Mouse (Mus musculus) forebrain, embryonic 12.5 days (tissue): ENCODE data around the gene Serp1. TPM values are rescaled to one million over a fixed set of nuclear protein-coding genes. Genes with fewer than 3 reads are reported as not detected.
"Not testable (repeated sequence)": the region's sequence is repeated elsewhere in the genome, so short reads cannot be mapped to it uniquely, and the experiment has no call there.

ENCODE experiments used
- ATAC-seq: fragments of 200-750 bp; cut with Nextera tagmentation; 2 replicates; pipeline ENCODE4 v1.8.0; 2017; ENCODE audit warnings: moderate TSS enrichment; ENCODE audit not compliant: low FRiP score
- H3K27ac ChIP-seq: fragments of 300-500 bp; sonication (generic); 2 replicates; pipeline ENCODE4 v1.5.1; 2016; ENCODE audit warnings: mild to moderate bottlenecking
- H3K27me3 ChIP-seq: fragments of 300-500 bp; sonication (generic); 2 replicates; pipeline ENCODE4 v1.6.1; 2016; ENCODE audit warnings: mild to moderate bottlenecking
- H3K36me3 ChIP-seq: fragments of 300-500 bp; sonication (generic); replicated peaks from 2 replicates; pipeline ENCODE4 v1.6.1; 2016; ENCODE audit warnings: mild to moderate bottlenecking
- H3K4me1 ChIP-seq: fragments of 300-500 bp; sonication (generic); 2 replicates; pipeline ENCODE4 v1.6.1; 2016
- H3K4me2 ChIP-seq: fragments of 300-500 bp; sonication (generic); 2 replicates; pipeline ENCODE4 v1.6.1; 2016; ENCODE audit warnings: mild to moderate bottlenecking, moderate library complexity
- H3K4me3 ChIP-seq: fragments of 300-500 bp; sonication (generic); replicated peaks from 2 replicates; pipeline ENCODE4 v1.5.1; 2016; ENCODE audit warnings: mild to moderate bottlenecking
- H3K9ac ChIP-seq: fragments of 300-500 bp; sonication (generic); 2 replicates; pipeline ENCODE4 v1.6.1; 2016; ENCODE audit warnings: mild to moderate bottlenecking
- H3K9me3 ChIP-seq: fragments of 300-500 bp; sonication (generic); 2 replicates; pipeline ENCODE4 v1.6.1; 2016
- WGBS: fragments of 180-500 bp; shearing (Covaris S2); methylation state at CpG from one replicate; pipeline ENCODE4 v1.1.7; 2016; 5-methylcytosine and 5-hydroxymethylcytosine counted together
- polyA plus RNA-seq: library from polyadenylated mRNA; unstranded; fragments of >200 nt; fragmentation: Nextera tagmentation; extraction: Ambion mirVana; gene quantifications from 2 replicates; pipeline ENCODE4 v1.2.1, GENCODE M21; 2016

The Serp1 gene
- polyA plus RNA-seq, 1 experiment from 2014 or later: 121 TPM

- no peaks in the 10 kb centered on the region for H3K36me3 ChIP-seq
- no peak overlapping the region for H3K27ac ChIP-seq
- WGBS: 67% methylated on average over 2 of the region's 2 CpGs
- ATAC-seq: no peak
- H3K4me2 ChIP-seq: no peak overlapping the region
- no peak overlapping the region for H3K9ac ChIP-seq
- H3K4me3 ChIP-seq: no peak overlapping the region
- no peaks in the 10 kb centered on the region for H3K4me1 ChIP-seq
- H3K9me3 ChIP-seq: no peaks in the 10 kb centered on the region
- no peaks in the 10 kb centered on the region for H3K27me3 ChIP-seq
These were observed 23.7 kb downstream of the Serp1 start for GRCm38 (mm10) chr3:58501961-58502360.

GRCm38 (mm10) chr3:58493621-58494020, 32.1 kb downstream of the Serp1 start:
- WGBS: 88% methylated on average over 4 of the region's 4 CpGs
- no peak overlapping the region for H3K4me3 ChIP-seq
- ATAC-seq: no peak
- H3K27ac ChIP-seq: no peak overlapping the region
- H3K4me2 ChIP-seq: no peak overlapping the region
- H3K9me3 ChIP-seq: no peaks in the 10 kb centered on the region
- H3K9ac ChIP-seq: no peak overlapping the region
- H3K4me1 ChIP-seq: no peaks in the 10 kb centered on the region
- H3K27me3 ChIP-seq: no peaks in the 10 kb centered on the region
- no peaks in the 10 kb centered on the region for H3K36me3 ChIP-seq

GRCm38 (mm10) chr3:58490787-58491186, 34.9 kb downstream of the Serp1 start:
- H3K36me3 ChIP-seq: no peaks in the 10 kb centered on the region
- no peak overlapping the region for H3K4me3 ChIP-seq
- 78% methylated on average over 7 of the region's 7 CpGs for WGBS
- no peak overlapping the region for H3K9ac ChIP-seq
- no peaks in the 10 kb centered on the region for H3K4me1 ChIP-seq
- no peak overlapping the region for H3K4me2 ChIP-seq
- no peaks in the 10 kb centered on the region for H3K9me3 ChIP-seq
- H3K27me3 ChIP-seq: no peaks in the 10 kb centered on the region
- no peak for ATAC-seq
- no peak overlapping the region for H3K27ac ChIP-seq

GRCm38 (mm10) chr3:58487999-58488775, 37.5 kb downstream of the Serp1 start:
- Histone ChIP-seq H3K36me3 (no peaks in the 10 kb centered on the region), H3K27me3 (no peaks in the 10 kb centered on the region), H3K4me2 (no peak overlapping the region), H3K9ac (no peak overlapping the region), H3K4me1 (no peaks in the 10 kb centered on the region), H3K27ac (no peak overlapping the region), H3K4me3 (no peak overlapping the region), H3K9me3 (no peaks in the 10 kb centered on the region)
- no peak for ATAC-seq
- 92% methylated on average over 8 of the region's 8 CpGs for WGBS

GRCm38 (mm10) chr3:58487121-58487520, 38.6 kb downstream of the Serp1 start:
- no peak overlapping the region for H3K9ac ChIP-seq
- 71% methylated on average over 3 of the region's 3 CpGs for WGBS
- no peak for ATAC-seq
- no peaks in the 10 kb centered on the region for H3K27me3 ChIP-seq
- H3K9me3 ChIP-seq: no peaks in the 10 kb centered on the region
- no peak overlapping the region for H3K4me3 ChIP-seq
- H3K36me3 ChIP-seq: no peaks in the 10 kb centered on the region
- H3K27ac ChIP-seq: no peak overlapping the region
- H3K4me1 ChIP-seq: no peaks in the 10 kb centered on the region
- no peak overlapping the region for H3K4me2 ChIP-seq

- no peaks in the 10 kb centered on the region for H3K36me3 ChIP-seq
- no peaks in the 10 kb centered on the region for H3K27me3 ChIP-seq
- WGBS: 66% methylated on average over 7 of the region's 7 CpGs
- H3K9me3 ChIP-seq: no peaks in the 10 kb centered on the region
- no peak overlapping the region for H3K4me2 ChIP-seq
- no peak for ATAC-seq
- no peak overlapping the region for H3K4me3 ChIP-seq
- no peaks in the 10 kb centered on the region for H3K4me1 ChIP-seq
- H3K27ac ChIP-seq: no peak overlapping the region
- no peak overlapping the region for H3K9ac ChIP-seq
These were observed 39.8 kb downstream of the Serp1 start for GRCm38 (mm10) chr3:58485883-58486282.

- Histone ChIP-seq H3K4me1 (no peaks in the 10 kb centered on the region), H3K9ac (no peak overlapping the region), H3K27ac (no peak overlapping the region), H3K36me3 (no peaks in the 10 kb centered on the region), H3K27me3 (no peaks in the 10 kb centered on the region), H3K4me3 (no peak overlapping the region), H3K4me2 (no peak overlapping the region), H3K9me3 (no peaks in the 10 kb centered on the region)
- ATAC-seq: no peak
- WGBS: 80% methylated on average over 2 of the region's 2 CpGs
These were observed 46.8 kb downstream of the Serp1 start for GRCm38 (mm10) chr3:58478755-58479455.

GRCm38 (mm10) chr3:58475298-58475697, 50.4 kb downstream of the Serp1 start:
- ATAC-seq, H3K27me3 ChIP-seq, H3K36me3 ChIP-seq, H3K27ac ChIP-seq, H3K9ac ChIP-seq, H3K4me2 ChIP-seq, H3K4me3 ChIP-seq, H3K4me1 ChIP-seq, H3K9me3 ChIP-seq: not testable (repeated sequence)
- WGBS: 93% methylated on average over 1 of the region's 1 CpGs

Other genes starting within 250 kb of the Serp1 start
- 12.0 and 14.8 TPM in 2 replicates for gene Tsc22d2, start 111.2 kb downstream of the Serp1 start, polyA plus RNA-seq
- 49.7 and 50.6 TPM in 2 replicates for gene Eif2a, start 71 bp downstream of the Serp1 start, polyA plus RNA-seq
- gene Selenot, start 50.7 kb upstream of the Serp1 start, polyA plus RNA-seq: 21.1 and 23.6 TPM in 2 replicates
- 0.11 TPM in 1 of 2 replicates, not detected in the other for gene Erich6, start 111.3 kb upstream of the Serp1 start, polyA plus RNA-seq
- gene Siah2, start 166.5 kb upstream of the Serp1 start, polyA plus RNA-seq: 5.6 and 5.8 TPM in 2 replicates